In the genomic region with DNA sequence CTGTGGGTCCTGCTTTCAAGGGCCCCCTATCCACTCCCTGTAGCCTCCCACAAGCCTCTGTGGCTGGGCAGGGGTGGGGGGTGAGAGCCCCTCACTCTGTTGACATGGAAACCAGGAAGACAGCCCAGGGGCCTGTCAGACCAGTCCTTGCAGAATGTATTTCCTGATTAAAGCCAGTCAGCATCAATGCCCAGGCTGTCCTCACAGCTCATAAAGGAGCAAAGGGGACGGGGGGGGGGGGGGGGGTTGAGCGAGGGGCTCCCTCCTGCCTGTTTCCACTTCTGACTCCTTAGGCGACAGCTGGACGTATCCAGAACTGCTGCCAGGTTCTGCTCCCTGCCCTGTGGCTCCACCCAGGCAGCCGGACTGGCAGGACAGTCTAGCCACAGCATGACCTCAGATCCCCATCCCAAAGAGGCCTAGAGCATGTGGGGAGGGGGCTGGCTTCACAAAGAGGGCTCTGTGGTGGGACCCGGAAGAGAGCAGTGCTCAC, we compare ENCODE assay signal across 12 mouse cellular contexts. TPM values are rescaled to one million over a fixed set of nuclear protein-coding genes. Genes with fewer than 3 reads are reported as not detected.
A peak's percentile ranks its signal among the peaks of the same experiment; 100 is the strongest.
DNase-seq lines count a peak whose midpoint lies in the region; ATAC-seq and TF ChIP-seq lines count a peak whose summit lies in the region.
"Had no signal": no experiment of that assay in that cellular context is flagged by ENCODE, and none has a peak within 500 bp of the region (broad histone marks: within the 10 kb centered on the region; RNA-seq: fewer than 3 reads in every experiment).

No protein-coding gene starts in this region.

- H3K27me3 ChIP-seq in heart, embryonic 15.5 days: no peaks in the 10 kb centered on the region
- no peaks in the 10 kb centered on the region for H3K27me3 ChIP-seq in heart, adult 2 months (ENCODE audit: control insufficient read depth, insufficient read depth, low read length)
- H3K27me3 ChIP-seq in hindbrain, embryonic 10.5 days (ENCODE audit: insufficient read depth, poor library complexity, severe bottlenecking): no peaks in the 10 kb centered on the region
- H3K27me3 ChIP-seq in midbrain, embryonic 14.5 days (ENCODE audit: control insufficient read depth, insufficient read depth, low read length): no peaks in the 10 kb centered on the region
- no peaks in the 10 kb centered on the region for H3K27me3 ChIP-seq in liver, postnatal 0 days (ENCODE audit: insufficient read depth, low read length)
- H3K27me3 ChIP-seq in cerebellum, adult 2 months (ENCODE audit: control insufficient read depth, insufficient read depth, low read length): no peaks in the 10 kb centered on the region

- H3K4me1 ChIP-seq in heart, embryonic 15.5 days (replicated peaks): peaks cover 72% of the 10 kb centered on the region
- H3K4me1 ChIP-seq in heart, adult 2 months (ENCODE audit: control insufficient read depth, insufficient read depth, low read length): peaks cover 3% of the 10 kb centered on the region; the same call in 1 of the 2 replicates
- H3K4me1 ChIP-seq in hindbrain, embryonic 10.5 days (replicated peaks): peaks cover 79% of the 10 kb centered on the region
- peaks cover 64% of the 10 kb centered on the region for H3K4me1 ChIP-seq in midbrain, embryonic 14.5 days (ENCODE audit: control insufficient read depth, insufficient read depth, low read length)
- H3K4me1 ChIP-seq in liver, postnatal 0 days (ENCODE audit: insufficient read depth): peaks cover 3% of the 10 kb centered on the region; the same call in 1 of the 2 replicates
- H3K4me1 ChIP-seq in cerebellum, adult 2 months (ENCODE audit: control insufficient read depth, insufficient read depth, low read length): no peaks in the 10 kb centered on the region

- H3K9me3 ChIP-seq in heart, embryonic 15.5 days (replicated peaks): no peaks in the 10 kb centered on the region
- H3K9me3 ChIP-seq in hindbrain, embryonic 10.5 days: no peaks in the 10 kb centered on the region
- H3K9me3 ChIP-seq in midbrain, embryonic 14.5 days (ENCODE audit: control insufficient read depth, low read length): no peaks in the 10 kb centered on the region
- no peaks in the 10 kb centered on the region for H3K9me3 ChIP-seq in liver, postnatal 0 days (ENCODE audit: low read length)

- H3K79me2 ChIP-seq in heart, adult 2 months (replicated peaks; ENCODE audit: control insufficient read depth, insufficient read depth, low read length): no peaks in the 10 kb centered on the region

- no peak for DNase-seq in heart, adult 2 months
- DNase-seq in embryo, embryonic 9.5 days (ENCODE audit: extremely low spot score): peak; percentile 68
- peak; percentile 66 for DNase-seq in hindbrain, embryonic 10.5 days (ENCODE audit: low spot score)
- DNase-seq in midbrain, embryonic 14.5 days: peak; percentile 50
- DNase-seq in right cerebral cortex, postnatal 4 days: no peak
- DNase-seq in liver, postnatal 0 days: no peak
- no peak for DNase-seq in cerebellum, adult 2 months
- DNase-seq: cerebellum, postnatal 25 days had no signal

- 0 out of 2 replicates have a peak overlapping the region, but pooled peaks have one; percentile 10 for H3K9ac ChIP-seq in heart, embryonic 15.5 days
- H3K9ac ChIP-seq in heart, adult 2 months (ENCODE audit: low read depth, low read length): no peak overlapping the region
- H3K9ac ChIP-seq in midbrain, embryonic 14.5 days (replicated peaks; ENCODE audit: low read length): peak overlapping the region; percentile 34
- no peak overlapping the region for H3K9ac ChIP-seq in liver, postnatal 0 days (replicated peaks)

- 0 out of 2 replicates have a peak overlapping the region, but pooled peaks have one; percentile 6 for H3K4me2 ChIP-seq in heart, embryonic 15.5 days
- peak overlapping the region; percentile 21 for H3K4me2 ChIP-seq in midbrain, embryonic 14.5 days (ENCODE audit: low read length)
- H3K4me2 ChIP-seq in liver, postnatal 0 days (ENCODE audit: low read depth, low read length): no peak overlapping the region

- 14% methylated on average over 6 of the region's 6 CpGs for WGBS in heart, embryonic 15.5 days
- 19% methylated on average over 5 of the region's 6 CpGs for WGBS in heart, adult 2 months
- WGBS in hindbrain, embryonic 10.5 days: 5% methylated on average over 6 of the region's 6 CpGs
- 2% methylated on average over 6 of the region's 6 CpGs for WGBS in midbrain, embryonic 14.5 days
- WGBS in liver, postnatal 0 days (ENCODE audit: insufficient replicate concordance): 49% methylated on average over 4 of the region's 6 CpGs
- 19% methylated on average over 6 of the region's 6 CpGs for WGBS in cerebellum, adult 2 months

- no peak for TF ChIP-seq CTCF in heart, adult 2 months (IDR thresholded peaks at IDR 0.05)
- TF ChIP-seq CTCF in liver, postnatal 0 days (IDR thresholded peaks at IDR 0.05; ENCODE audit: low read depth): no peak
- TF ChIP-seq CTCF in cerebellum, adult 2 months (IDR thresholded peaks at IDR 0.05; ENCODE audit: borderline replicate concordance, insufficient read depth, low read depth, low read length): no peak

- no peak; the same call in 1 of the 2 replicates for ATAC-seq in heart, embryonic 15.5 days (replicated peaks; ENCODE audit: insufficient number of reproducible peaks, insufficient read depth, low FRiP score, low read depth)
- ATAC-seq in midbrain, embryonic 14.5 days (ENCODE audit: low FRiP score, low TSS enrichment): peak; percentile 59
- ATAC-seq in liver, postnatal 0 days: no peak
- ATAC-seq: CD4-positive, CD25-positive, alpha-beta regulatory T cell, adult 4 months had no signal

- TF ChIP-seq POLR2A in heart, adult 2 months (IDR thresholded peaks at IDR 0.05; ENCODE audit: insufficient read depth, low read depth, low read length): no peak
- TF ChIP-seq POLR2A in cerebellum, adult 2 months (IDR thresholded peaks at IDR 0.05; ENCODE audit: borderline replicate concordance, insufficient read depth, low read length): no peak

- H3K4me3 ChIP-seq in heart, embryonic 15.5 days: no peak overlapping the region
- no peak overlapping the region for H3K4me3 ChIP-seq in heart, adult 2 months
- peak overlapping the region; percentile 30 for H3K4me3 ChIP-seq in hindbrain, embryonic 10.5 days
- H3K4me3 ChIP-seq in midbrain, embryonic 14.5 days (replicated peaks; ENCODE audit: low read depth, low read length): no peak overlapping the region
- no peak overlapping the region for H3K4me3 ChIP-seq in liver, postnatal 0 days (ENCODE audit: low read depth, low read length)
- no peak overlapping the region for H3K4me3 ChIP-seq in cerebellum, adult 2 months (replicated peaks; ENCODE audit: insufficient read depth, low read depth, low read length)

- H3K27ac ChIP-seq in heart, embryonic 15.5 days: peak overlapping the region; percentile 60
- no peak overlapping the region for H3K27ac ChIP-seq in heart, adult 2 months
- peak overlapping the region; percentile 87 for H3K27ac ChIP-seq in hindbrain, embryonic 10.5 days
- H3K27ac ChIP-seq in midbrain, embryonic 14.5 days (replicated peaks; ENCODE audit: low read depth, low read length): peak overlapping the region; percentile 73
- H3K27ac ChIP-seq in liver, postnatal 0 days (ENCODE audit: low read depth): no peak overlapping the region
- H3K27ac ChIP-seq in cerebellum, adult 2 months (ENCODE audit: insufficient read depth, low read length): no peak overlapping the region
- H3K27ac ChIP-seq: macrophage had no signal

- no peak for TF ChIP-seq EP300 in heart, adult 2 months (IDR thresholded peaks at IDR 0.05; ENCODE audit: insufficient read depth, low read depth, low read length)
- TF ChIP-seq EP300 in liver, postnatal 0 days (IDR thresholded peaks at IDR 0.05; ENCODE audit: low read depth): no peak

- intact Hi-C loops in heart, adult 2 months (cut with DNase I): no loop called here

- H3K36me3 ChIP-seq in heart, embryonic 15.5 days: no peaks in the 10 kb centered on the region
- H3K36me3 ChIP-seq in heart, adult 2 months (ENCODE audit: control insufficient read depth, insufficient read depth, low read length): no peaks in the 10 kb centered on the region
- no peaks in the 10 kb centered on the region for H3K36me3 ChIP-seq in hindbrain, embryonic 10.5 days
- no peaks in the 10 kb centered on the region for H3K36me3 ChIP-seq in midbrain, embryonic 14.5 days (ENCODE audit: control insufficient read depth, insufficient read depth, low read length)
- H3K36me3 ChIP-seq in liver, postnatal 0 days (replicated peaks; ENCODE audit: insufficient read depth, low read length): no peaks in the 10 kb centered on the region

RNA-seq across cellular contexts. Expression of a gene that starts 18.1 kb away (rescaled TPM):
- 5.5 and 6.5 TPM in 2 replicates for polyA plus RNA-seq in heart, embryonic 15.5 days (2015; fragmentation: Nextera tagmentation; extraction: Ambion mirVana)
- total RNA-seq in heart, adult 2 months (2021): 1 to 10 TPM; 4.5 to 5.5 TPM
- polyA plus RNA-seq in heart, adult 2 months (2012; rRNA removed): 20.4 and 23.2 TPM in 2 replicates
- polyA plus RNA-seq in hindbrain, embryonic 10.5 days (2016; fragmentation: Nextera tagmentation; extraction: Ambion mirVana): 3.9 and 6.8 TPM in 2 replicates
- polyA plus RNA-seq in midbrain, embryonic 14.5 days (2014; fragmentation: Nextera tagmentation; extraction: Ambion mirVana): 11.3 and 15.0 TPM in 2 replicates
- polyA plus RNA-seq in liver, postnatal 0 days (2015; fragmentation: Nextera tagmentation; extraction: Ambion mirVana): 0.15 and 0.17 TPM in 2 replicates
- 10.8 and 12.4 TPM in 2 replicates for polyA plus RNA-seq in cerebellum, adult 2 months (2012; rRNA removed)
- polyA plus RNA-seq: CD4-positive, CD25-positive, alpha-beta regulatory T cell, adult 4 months; macrophage had no signal

RNA-seq across cellular contexts. Expression of a gene that starts 38.9 kb away (rescaled TPM):
- 0.41 and 0.45 TPM in 2 replicates for polyA plus RNA-seq in heart, embryonic 15.5 days (2015; fragmentation: Nextera tagmentation; extraction: Ambion mirVana)
- total RNA-seq in heart, adult 2 months (2021): not detected
- polyA plus RNA-seq in heart, adult 2 months (2012; rRNA removed): 0.61 and 1.2 TPM in 2 replicates
- polyA plus RNA-seq in hindbrain, embryonic 10.5 days (2016; fragmentation: Nextera tagmentation; extraction: Ambion mirVana): 1.2 and 2.8 TPM in 2 replicates
- 0.46 and 0.50 TPM in 2 replicates for polyA plus RNA-seq in midbrain, embryonic 14.5 days (2014; fragmentation: Nextera tagmentation; extraction: Ambion mirVana)
- polyA plus RNA-seq in liver, postnatal 0 days (2015; fragmentation: Nextera tagmentation; extraction: Ambion mirVana): 0.07 and 0.15 TPM in 2 replicates
- 1.1 and 1.3 TPM in 2 replicates for polyA plus RNA-seq in cerebellum, adult 2 months (2012; rRNA removed)
- polyA plus RNA-seq: CD4-positive, CD25-positive, alpha-beta regulatory T cell, adult 4 months; macrophage; small intestine, adult 2 months had no signal

RNA-seq across cellular contexts. Expression of a gene that starts 46.4 kb away (rescaled TPM):
- polyA plus RNA-seq in heart, embryonic 15.5 days (2015; fragmentation: Nextera tagmentation; extraction: Ambion mirVana): 0.20 and 0.89 TPM in 2 replicates
- not detected for total RNA-seq in heart, adult 2 months (2021)
- polyA plus RNA-seq in heart, adult 2 months (2012; rRNA removed): 0.47 and 0.61 TPM in 2 replicates
- 0.50 TPM in 1 of 2 replicates, not detected in the other for polyA plus RNA-seq in hindbrain, embryonic 10.5 days (2016; fragmentation: Nextera tagmentation; extraction: Ambion mirVana)
- 0.61 and 1.2 TPM in 2 replicates for polyA plus RNA-seq in midbrain, embryonic 14.5 days (2014; fragmentation: Nextera tagmentation; extraction: Ambion mirVana)
- polyA plus RNA-seq in liver, postnatal 0 days (2015; fragmentation: Nextera tagmentation; extraction: Ambion mirVana): 0.21 TPM in 1 of 2 replicates, not detected in the other
- not detected in 2 replicates for polyA plus RNA-seq in cerebellum, adult 2 months (2012; rRNA removed)
- polyA plus RNA-seq: CD4-positive, CD25-positive, alpha-beta regulatory T cell, adult 4 months; macrophage had no signal

RNA-seq across cellular contexts. Expression of a gene that starts 49.4 kb away (rescaled TPM):
- polyA plus RNA-seq in heart, embryonic 15.5 days (2015; fragmentation: Nextera tagmentation; extraction: Ambion mirVana): 8.5 and 9.4 TPM in 2 replicates
- 1 to 10 TPM; 1.4 to 2.5 TPM for total RNA-seq in heart, adult 2 months (2021)
- 6.3 and 8.2 TPM in 2 replicates for polyA plus RNA-seq in heart, adult 2 months (2012; rRNA removed)
- polyA plus RNA-seq in hindbrain, embryonic 10.5 days (2016; fragmentation: Nextera tagmentation; extraction: Ambion mirVana): not detected in 2 replicates
- 0.20 TPM in 1 of 2 replicates, not detected in the other for polyA plus RNA-seq in midbrain, embryonic 14.5 days (2014; fragmentation: Nextera tagmentation; extraction: Ambion mirVana)
- 0.75 and 1.6 TPM in 2 replicates for polyA plus RNA-seq in liver, postnatal 0 days (2015; fragmentation: Nextera tagmentation; extraction: Ambion mirVana)
- polyA plus RNA-seq in cerebellum, adult 2 months (2012; rRNA removed): 0.16 TPM in 1 of 2 replicates, not detected in the other
- polyA plus RNA-seq: CD4-positive, CD25-positive, alpha-beta regulatory T cell, adult 4 months; macrophage; small intestine, adult 2 months had no signal

Comparison
In these comparisons a context has a peak if more than half of its experiments do, and no peak if none do; other contexts are left out.
1. H3K27ac ChIP-seq: peak in heart, embryonic 15.5 days (single experiment), hindbrain, embryonic 10.5 days (single experiment) and midbrain, embryonic 14.5 days (single experiment); none in heart, adult 2 months (single experiment), liver, postnatal 0 days (single experiment) and cerebellum, adult 2 months (single experiment).
2. H3K9ac ChIP-seq: peak in heart, embryonic 15.5 days (single experiment) and midbrain, embryonic 14.5 days (single experiment); none in heart, adult 2 months (single experiment) and liver, postnatal 0 days (single experiment).
3. DNase-seq: peak in embryo, embryonic 9.5 days (single experiment), hindbrain, embryonic 10.5 days (single experiment) and midbrain, embryonic 14.5 days (single experiment); none in heart, adult 2 months (0 of 2), right cerebral cortex, postnatal 4 days (single experiment), liver, postnatal 0 days (single experiment) and cerebellum, adult 2 months (0 of 2).